Mouse (Mus musculus) 416B (cell line): ENCODE data around the gene Pik3r5.

Experiments
- DNase-seq: peaks from one replicate; pipeline ENCODE4 v3.0.0; 2011; ENCODE audit warnings: low read depth

Gene Pik3r5

DNA sequence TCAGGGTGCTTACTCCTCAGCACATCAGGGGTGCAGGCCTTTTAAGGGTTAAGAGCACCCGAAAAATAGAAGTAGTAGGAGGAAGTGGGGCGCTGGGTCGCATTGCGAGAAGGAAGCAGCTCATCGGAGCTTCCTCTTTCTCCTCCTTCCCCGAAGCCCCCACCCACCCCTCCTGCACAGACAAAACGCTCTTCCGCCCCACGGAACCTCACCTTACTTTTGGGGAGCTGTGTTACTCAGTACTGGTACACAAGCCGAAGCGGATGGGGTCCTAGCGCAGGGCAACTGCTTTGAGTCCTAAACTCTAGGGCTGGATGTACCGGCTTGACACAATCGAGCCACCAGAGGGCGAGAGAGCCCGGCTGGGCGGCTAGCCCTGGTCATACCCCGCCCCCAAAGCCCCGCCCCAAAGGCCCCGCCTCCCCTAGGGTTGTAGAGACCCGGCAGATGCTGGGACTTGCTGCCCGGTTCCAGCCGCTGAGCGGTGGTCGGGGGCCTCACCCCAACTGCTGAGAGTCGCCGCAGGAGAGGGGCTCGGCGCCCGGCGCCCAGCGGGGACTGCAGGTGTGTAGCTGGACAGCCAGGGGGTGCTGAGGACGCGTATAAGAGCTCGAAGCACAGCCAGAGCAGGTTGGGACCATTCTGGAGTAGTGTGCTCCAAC is at the start of gene Pik3r5:
TSS of gene Pik3r5 (plus strand) at position 423 of the 662 bp plus-strand sequence.
- DNase-seq: peak; percentile 69

DNA sequence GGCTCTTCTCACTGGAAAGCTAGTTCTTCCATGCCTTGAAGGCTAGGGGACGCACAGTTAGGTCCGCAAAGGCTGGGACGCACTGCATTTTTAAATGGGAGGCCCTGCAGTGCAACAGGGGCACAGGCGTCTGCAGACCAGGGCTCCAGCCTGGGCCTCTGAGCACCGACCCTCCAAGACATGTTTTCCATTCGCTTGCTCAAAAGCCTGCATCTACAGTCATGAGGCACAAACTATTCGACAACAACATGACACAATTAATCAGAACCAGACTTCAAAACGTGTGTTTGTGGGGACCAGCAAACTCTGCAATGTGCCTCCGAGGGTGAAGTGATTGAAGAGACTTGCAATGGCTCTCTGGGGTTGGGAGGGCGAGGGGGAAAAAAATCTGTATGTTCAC is 48.4 kb upstream of the Pik3r5 start:
- DNase-seq: no peak

DNA sequence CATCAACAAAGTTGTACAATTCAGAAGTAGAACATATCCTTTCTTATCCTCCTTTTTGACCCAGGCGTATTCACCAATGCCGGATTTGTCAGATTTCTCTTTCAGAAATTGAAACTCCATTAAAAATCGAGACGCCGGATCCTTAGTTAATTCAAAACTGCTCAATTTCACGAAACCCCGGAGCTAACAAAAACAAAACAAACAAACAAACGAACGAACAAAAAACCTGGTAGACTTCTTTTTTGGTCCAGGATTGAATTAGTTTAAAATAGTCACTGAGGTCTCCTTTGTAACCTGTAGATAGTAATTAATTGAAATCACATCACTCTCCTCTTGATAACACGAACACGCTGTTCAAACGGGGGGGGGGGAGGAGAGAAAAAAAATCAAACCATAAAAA is 47.8 kb upstream of the Pik3r5 start:
- DNase-seq: no peak

DNA sequence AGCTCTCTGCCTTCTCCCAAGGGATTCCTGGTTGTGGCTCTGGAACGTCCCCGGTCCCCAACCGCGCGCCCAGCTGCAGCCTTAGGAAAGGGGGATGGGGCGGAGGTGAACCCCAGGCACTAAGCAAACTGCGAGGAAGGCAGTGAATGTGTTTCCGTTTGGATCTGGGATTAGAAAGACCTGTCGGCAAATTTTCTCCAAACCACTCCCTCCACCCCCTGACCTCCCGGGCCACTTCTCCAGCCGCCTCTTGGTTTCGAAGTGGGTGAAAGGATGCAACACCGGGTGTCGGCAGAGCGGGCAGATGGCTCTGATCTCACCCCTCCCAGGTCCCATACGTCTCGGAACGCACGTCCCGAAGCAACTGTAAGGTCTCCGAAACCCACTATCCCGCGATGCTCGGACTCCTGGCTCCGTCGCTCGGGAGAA is 47.3 kb upstream of the Pik3r5 start:
- DNase-seq: no peak

DNA sequence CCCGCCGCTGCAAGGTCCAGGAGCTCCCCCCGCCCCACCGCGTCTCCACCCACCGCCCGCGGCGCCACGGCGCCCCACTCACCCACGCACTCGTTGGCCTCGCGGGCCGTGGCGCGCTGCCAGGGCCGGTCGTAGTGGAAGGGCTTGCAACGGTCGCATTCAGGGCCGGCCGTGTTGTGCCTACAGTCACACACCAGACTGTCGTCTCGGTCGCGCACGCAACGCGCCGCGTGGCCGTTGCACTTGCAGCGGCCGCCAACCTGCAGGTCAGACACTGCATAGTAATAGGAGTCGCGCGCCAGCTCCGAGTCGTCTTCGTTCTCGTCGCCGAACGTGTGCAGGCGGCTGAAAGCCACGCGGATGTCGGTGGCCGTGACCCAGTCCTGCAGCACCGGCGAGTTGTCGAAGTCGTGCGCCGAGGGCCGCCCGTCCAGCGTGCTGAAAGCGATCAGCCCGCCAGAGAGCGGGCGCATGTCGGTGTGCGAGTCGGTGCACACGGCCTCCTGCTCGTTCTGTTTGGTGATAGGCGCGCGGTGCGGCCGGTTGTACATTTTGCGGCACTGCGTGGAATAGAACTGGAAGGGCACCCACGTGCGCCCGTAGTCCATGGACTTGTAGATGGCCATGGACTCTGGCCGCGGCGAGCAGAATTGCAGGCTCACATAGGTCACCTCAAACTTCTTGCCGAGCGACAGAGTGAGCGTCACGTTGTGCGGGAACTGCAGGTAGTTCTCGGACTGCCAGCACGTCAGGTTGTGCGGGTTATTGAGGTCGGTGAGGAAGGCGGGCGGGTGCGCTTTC is 46.7 kb upstream of the Pik3r5 start:
- DNase-seq: no peak

DNA sequence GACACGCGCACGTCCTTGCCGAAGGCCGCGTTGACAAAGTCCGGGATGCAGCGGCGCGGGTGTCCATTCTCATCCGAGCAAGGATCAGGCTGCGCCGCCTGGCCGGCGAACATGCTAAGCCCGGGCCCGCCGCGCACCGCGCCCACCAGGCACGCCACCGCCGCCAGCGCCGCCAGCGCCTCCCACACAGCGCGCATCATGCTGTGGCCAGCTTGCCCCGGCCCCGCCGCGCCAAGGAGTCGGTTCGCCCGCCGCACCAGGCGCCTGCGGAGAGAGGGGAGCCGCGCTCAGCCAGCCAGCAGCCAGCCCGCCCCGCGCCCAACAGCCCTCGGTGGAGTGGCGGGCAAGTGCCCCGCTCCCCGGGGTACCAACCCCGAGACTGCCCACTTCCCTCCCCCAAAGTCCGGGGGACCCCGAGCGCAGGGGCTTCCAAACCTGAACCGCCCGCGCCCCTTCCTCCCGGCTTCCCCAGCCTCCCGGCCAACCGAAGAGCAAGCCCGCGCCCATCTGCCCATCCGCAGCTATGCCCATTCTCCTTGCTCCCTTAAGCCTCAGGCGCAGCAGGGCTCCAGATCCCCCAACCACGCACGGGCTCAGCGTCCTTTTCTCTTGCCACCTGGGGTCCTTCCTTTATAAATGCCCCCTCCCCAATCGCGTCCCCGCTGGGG is 45.9 kb upstream of the Pik3r5 start:
- DNase-seq: no peak

DNA sequence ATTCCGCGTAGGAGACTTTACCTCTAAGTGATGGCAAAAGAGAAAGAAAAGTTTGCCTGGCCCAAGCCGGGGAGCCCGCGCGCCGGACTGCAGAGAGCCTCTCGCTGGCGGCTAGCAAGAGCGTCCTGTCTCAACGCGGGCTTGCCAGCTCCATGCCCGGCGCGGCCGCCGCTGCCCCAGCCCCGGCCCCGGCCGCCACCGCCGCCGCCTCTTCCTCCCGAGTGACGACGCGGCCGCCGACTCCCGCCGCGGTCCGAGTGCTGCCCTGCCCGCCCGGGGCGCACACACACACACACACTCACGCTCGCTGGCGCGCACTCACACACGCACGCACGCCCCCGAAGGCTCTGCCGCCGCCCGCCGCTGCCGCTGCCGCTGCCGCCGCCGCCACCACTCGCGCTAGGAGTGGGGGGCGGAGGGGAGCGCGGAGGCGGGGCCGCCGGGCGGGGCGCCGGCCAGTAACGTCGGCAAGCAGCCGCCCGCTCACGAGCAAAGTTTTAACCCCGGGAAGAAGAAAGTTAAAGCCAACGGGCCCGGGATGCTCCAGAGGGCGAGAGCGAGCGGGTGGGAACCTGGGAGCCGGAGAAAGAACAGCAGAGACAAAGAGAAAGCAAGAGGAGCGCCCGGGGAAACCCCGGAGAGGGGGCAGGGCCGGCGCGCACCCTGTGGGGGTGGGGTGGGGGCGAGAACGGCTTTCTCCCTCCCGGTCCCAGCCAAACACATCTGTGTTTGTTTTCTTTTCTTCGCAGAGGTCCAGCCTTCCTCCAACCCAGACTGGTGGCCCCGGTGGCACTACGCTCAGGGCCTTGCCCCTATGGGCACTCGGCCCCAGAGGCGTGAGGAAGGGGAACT is 45.1 kb upstream of the Pik3r5 start:
- DNase-seq: no peak

DNA sequence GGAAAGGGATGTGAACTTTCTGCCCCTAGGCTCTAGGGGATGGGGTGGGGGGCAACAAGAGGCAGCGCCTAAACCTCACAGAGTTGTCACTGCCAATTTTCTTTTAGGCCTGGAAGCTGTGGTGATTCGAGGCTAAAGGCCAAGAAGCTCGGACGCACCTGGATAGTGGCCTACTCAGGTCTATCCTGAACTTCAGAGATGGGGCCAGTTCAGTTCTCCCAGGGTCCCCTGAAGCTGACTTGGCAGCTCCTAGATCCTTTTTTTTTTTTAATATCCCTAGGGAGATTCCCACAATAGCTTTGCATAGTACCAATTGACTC is 44.5 kb upstream of the Pik3r5 start:
- no peak for DNase-seq

DNA sequence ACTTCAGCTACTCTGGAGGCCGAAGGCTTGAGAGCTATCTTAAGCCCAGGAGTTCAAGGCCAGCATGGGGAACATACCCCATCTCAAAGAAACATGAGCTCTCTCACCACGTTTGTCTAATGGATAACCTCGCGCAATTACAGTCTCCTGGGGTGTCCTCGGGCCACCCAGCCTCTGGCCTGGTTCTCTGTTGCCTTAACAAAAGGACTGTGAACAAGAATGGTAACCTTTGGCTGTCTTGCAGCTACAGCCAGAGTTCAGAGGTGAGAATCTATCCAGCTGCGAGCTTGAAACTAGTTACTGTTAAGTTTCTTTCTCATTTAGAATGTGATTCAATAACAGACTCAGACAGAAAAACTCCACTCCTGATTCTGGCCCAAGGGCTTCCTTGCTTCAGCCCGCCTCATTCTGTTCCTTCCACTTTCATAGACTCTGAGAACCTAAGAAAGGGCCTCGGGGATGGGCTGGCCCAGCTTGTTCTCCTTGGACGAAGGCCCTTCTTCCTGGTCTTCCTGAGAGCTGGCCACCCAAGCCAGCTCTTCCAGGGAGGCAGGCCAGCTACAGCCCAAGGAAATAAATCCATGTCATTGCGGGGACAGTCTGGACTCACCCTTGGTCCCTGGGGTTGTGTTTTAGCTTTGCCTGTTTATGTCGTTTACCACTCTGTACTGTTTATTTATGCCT is 43.8 kb upstream of the Pik3r5 start:
- no peak for DNase-seq

DNA sequence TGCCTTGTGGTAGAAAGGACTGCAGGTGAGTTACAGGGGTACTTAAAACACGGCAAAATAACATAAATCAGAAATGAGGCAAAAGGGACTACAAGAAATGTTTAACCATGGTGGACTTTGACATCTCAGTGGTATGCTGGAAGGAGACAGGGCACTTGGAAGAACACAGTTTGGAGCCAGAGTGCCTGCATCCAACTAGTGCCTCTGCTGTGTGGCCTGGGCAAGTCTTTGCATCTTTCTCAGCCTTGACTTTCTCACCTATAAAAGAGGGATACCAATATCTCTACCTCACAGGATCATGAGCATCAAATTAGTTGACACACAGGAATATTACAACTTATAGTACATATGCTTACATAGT is 43.3 kb upstream of the Pik3r5 start:
- no peak for DNase-seq

DNA sequence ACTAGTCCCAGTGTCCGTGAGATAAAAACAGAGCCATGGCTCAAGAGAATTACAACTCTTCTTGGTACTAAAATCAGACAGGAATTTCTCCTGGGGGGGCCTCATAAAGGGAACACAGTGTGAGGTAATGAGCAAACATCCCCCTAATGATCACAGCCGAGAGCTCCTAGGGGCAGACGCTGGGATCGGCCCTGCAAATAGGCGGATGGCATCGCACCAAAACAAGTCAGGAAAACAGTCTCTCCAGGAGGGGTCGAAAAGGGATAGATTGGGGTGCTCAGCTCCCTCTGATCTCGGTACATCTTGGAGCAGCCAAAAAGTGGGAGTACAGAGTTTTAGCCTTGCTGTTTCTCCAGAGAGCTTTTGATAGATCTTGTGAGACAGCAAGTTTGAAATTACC is 42.3 kb upstream of the Pik3r5 start:
- DNase-seq: no peak

DNA sequence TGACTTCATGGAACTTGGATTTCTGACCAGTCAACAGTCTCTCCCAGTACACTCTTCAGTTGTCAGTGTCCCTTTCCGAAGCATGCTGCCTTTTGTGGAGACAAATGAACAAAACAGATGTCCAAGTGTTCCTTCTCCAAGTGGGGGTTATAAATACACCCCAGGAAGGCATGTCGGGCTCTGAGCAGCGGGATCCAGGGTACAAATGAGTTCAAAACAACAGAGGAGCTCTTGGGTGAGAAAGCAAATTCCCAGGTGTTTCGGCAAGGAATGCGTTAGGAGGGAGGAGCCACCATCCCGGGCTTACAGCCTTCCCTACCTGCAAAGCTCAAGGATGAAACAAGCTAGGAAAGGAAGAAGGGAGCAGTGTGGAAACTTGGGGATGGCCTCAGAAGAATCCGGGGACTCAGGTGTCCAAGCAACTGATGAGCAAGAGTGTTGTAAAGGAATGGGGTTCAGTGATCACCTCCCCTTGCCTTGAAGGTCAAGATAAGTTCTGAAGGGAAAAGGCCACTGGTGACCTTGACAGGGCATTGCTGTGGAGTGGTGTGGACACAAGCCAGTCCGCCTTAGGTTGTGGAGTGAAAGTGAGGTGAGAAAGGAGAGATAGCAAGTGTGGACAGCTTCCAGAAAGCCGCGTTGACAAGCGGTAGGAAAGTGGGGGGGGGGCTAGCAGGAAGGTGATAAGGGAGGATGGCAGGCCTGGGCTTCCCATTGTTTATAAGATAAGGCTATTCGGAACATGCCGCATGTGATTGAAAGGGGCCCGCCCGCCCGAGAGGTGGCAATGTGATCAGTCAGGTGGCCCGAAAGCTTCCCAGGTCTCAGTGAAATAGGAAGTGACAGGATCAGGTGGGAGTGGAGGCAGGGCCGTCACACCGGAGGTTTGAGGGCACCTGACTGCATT is 41.3 kb upstream of the Pik3r5 start:
- no peak for DNase-seq

DNA sequence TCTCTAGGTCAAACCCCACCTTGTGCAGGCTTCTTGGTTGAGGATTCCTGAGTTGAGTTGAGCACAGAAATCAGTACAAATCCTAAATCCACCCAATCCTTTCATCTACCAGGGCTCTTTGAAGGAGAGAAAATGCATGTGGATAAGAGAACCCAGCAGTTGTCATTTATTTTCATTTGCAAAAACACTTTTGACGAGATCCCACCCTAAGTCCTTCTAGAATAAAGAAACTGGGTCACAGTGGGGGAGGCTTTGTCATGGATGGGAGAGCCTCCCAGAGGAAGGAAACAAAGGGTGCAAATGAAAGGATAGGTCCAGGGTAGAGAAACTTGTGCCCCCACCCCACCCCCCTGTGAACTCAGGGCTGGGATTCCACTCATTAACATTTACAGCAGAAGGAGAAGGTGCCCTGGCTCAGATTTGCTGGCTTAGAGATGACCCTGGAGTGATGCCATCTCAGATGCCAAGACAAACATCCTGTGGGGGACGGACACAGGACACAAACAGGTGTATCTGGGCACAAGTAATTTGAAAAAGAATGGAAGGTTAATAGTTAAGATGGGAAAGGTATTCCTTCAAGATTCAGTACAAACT is 37.9 kb upstream of the Pik3r5 start:
- no peak for DNase-seq

DNA sequence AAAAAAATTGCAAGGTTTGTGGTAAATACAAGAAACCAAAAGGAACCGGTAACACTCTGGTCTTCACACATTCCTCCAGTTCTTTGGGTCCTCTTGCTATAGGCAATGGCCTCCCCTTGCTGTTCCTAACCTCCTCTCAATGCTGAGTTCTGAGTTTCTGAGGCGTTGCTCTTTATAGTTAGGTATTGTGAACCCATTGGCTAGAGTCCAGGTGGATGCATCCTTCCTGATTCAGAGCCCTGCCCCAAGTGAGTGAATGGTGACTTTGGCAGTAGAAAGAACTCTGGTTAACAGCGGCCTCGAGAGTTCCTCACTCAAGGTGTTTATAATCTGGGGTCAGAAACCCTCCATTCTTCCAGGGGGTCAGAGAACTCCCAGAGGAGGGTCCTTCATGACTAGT is 37.2 kb upstream of the Pik3r5 start:
- no peak for DNase-seq

DNA sequence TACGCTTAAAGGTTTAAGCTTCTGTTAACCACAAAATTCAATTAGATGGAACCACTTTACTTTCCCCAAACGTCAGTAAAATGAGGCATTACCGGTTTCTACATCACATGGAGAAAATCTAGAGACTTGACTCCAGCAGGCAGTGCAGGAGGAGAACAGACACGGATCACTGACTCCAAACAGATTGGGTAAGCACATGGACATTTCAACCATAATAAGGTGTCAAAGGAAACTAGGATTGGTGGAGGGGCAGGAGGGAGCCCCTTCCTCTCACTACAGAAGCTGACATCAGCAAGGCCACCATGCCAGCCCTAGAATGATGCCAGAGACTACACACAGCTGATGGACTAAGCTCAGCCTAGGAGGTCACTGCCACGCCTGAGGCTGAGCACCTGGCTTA is 36.4 kb upstream of the Pik3r5 start:
- DNase-seq: no peak

DNA sequence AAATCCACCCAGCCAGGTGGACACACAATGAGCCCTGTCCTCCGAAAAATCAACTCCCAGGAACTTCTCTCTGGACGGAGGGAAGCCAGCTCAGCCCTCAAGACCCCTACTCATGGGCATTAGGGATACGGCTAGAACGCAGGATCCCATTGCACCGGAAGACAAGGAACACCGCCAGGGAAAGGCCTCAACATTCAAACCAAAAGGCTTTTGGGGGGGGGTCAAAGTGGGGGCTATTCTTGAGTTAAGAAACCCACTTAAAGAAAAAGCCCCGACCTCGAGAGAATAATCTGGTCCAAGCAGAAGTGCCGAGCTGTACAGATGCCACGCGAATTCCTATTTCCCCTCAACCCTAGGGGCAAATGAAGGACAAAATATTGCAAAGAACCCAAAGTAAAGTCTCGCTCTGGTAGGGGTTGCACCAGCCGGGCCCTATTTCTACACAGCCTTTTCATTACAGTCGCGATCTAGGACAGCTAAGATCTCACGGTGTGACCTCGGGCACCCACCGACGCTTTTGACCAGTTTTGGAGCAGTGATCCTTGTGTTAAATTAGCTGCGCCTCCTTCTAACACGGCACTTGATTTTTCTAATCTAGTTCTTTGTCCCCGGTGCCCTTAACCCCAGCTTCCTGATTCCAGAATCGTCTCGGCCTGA is 32.9 kb upstream of the Pik3r5 start:
- no peak for DNase-seq

DNA sequence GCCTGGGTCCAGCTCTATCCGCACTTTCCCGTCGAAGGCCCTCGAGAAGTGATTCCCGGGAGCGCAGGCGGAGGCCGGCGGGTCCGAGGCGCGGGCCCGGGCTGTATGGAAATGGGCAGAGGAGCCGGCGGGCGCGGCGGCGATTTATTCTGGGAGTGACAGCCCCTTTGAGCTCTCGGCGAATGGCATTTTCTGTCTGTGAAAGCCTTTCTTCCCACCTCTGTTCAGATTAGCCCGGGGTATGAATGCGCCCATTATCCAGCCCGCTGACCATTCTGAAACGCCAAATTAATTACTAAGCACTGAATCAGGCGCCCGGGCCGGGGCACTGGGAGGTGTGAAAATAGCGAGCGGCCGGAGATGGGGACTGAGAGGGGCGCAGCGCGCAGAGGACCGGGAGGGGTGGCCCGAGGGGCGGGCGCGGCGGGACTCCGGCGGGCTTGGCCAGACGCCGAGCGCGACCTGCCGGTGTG is 32.3 kb upstream of the Pik3r5 start:
- DNase-seq: no peak

DNA sequence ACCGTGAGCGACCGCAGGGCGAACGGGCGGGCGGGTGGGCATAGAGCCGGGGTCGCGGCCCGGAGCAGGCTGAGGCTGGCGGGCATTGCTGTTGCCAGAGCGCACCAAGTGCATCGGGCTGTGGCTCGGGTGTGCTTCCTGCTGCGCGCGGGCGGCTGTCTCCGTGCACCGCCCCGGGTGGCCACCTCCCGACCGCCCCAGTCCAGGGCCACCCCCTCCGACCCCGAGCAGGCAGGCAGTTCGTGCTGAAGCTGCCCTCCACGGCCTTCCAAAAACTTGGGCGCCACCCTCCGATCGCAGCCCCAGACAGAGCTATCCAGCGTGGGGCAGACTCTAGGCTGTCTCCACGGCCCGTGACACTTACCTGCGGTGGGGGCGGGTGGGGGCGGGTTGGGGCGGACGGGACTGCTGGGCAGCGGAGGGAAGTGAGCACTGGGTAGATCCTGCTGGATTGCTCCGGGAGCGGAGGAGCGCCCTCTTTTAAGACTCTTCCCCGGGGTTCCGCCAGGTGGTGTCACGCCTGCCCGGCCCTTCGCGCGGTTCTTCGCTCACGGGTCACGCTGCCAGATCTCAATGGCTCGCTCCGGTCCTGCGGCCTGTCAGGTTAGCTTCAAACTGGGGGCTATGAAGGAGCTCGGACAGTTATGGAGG is 31.8 kb upstream of the Pik3r5 start:
- DNase-seq: no peak

DNA sequence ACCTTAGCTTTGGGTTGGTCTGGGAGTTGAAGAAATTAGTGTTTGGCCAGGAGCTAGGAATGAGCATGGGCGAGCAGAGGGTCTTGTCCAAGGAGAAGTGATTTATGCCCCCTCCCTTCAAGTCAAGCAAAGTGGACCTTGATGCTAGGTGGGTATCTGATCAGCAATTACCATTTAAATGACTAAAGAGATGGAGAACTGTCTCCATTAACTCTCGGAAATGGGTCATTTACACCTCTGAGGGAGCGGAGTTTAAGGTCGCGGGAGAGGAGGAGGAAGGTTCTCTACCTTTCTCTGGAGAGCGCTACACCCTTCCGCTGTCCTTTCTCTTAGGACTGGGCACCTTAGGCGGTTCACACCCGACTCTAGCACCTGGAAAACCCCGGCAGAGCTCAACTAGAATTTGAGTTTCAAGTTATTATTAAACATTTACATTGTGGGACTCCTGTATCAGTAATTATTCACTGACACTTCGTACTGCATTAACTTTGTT is 31.1 kb upstream of the Pik3r5 start, which contains the start of gene Ntn1:
TSS of gene Ntn1 (minus strand) at position 97 of the 493 bp plus-strand sequence.
- no peak for DNase-seq
